Mouse (Mus musculus) limb, embryonic 13.5 days (tissue): ENCODE results near the gene Magi1. TPM values are rescaled to one million over a fixed set of nuclear protein-coding genes. Genes with fewer than 3 reads are reported as not detected.

Experiments
- ATAC-seq: fragments of 200-750 bp; cut with Nextera tagmentation; 2 replicates; pipeline ENCODE4 v1.8.0; 2017; ENCODE audit warnings: low read depth, moderate number of reproducible peaks, moderate TSS enrichment; ENCODE audit not compliant: low FRiP score
- H3K27ac ChIP-seq: fragments of 300-500 bp; sonication (generic); 2 replicates; pipeline ENCODE4 v1.5.1; 2015; ENCODE audit warnings: inconsistent platforms, mild to moderate bottlenecking, moderate library complexity
- H3K27me3 ChIP-seq: fragments of 300-500 bp; sonication (generic); 2 replicates; pipeline ENCODE4 v1.6.1; 2015; ENCODE audit warnings: mild to moderate bottlenecking, inconsistent platforms
- H3K36me3 ChIP-seq: fragments of 300-500 bp; sonication (generic); 2 replicates; pipeline ENCODE4 v1.6.1; 2015; ENCODE audit warnings: inconsistent platforms, mild to moderate bottlenecking, moderate library complexity
- H3K4me1 ChIP-seq: fragments of 300-500 bp; sonication (generic); 2 replicates; pipeline ENCODE4 v1.6.1; 2015; ENCODE audit warnings: inconsistent platforms
- H3K4me2 ChIP-seq: fragments of 300-500 bp; sonication (generic); replicated peaks from 2 replicates; pipeline ENCODE4 v1.6.1; 2015; ENCODE audit warnings: inconsistent platforms, mild to moderate bottlenecking, moderate library complexity
- H3K4me3 ChIP-seq: fragments of 300-500 bp; sonication (generic); 2 replicates; pipeline ENCODE4 v1.5.1; 2015; ENCODE audit warnings: moderate library complexity, mild to moderate bottlenecking, inconsistent platforms
- H3K9ac ChIP-seq: fragments of 300-500 bp; sonication (generic); 2 replicates; pipeline ENCODE4 v1.6.1; 2015; ENCODE audit warnings: mild to moderate bottlenecking, inconsistent platforms
- H3K9me3 ChIP-seq: fragments of 300-500 bp; sonication (generic); 2 replicates; pipeline ENCODE4 v1.6.1; 2016; ENCODE audit warnings: inconsistent platforms
- WGBS: fragments of 180-500 bp; shearing (Covaris S2); methylation state at CpG from one replicate; pipeline ENCODE4 v1.1.7; 2015; 5-methylcytosine and 5-hydroxymethylcytosine counted together
- polyA plus RNA-seq: library from polyadenylated mRNA; unstranded; fragments of >200 nt; fragmentation: Nextera tagmentation; extraction: Ambion mirVana; gene quantifications from 2 replicates; pipeline ENCODE4 v1.2.1, GENCODE M21; 2015

Gene Magi1
- polyA plus RNA-seq, 1 experiment from 2014 or later: 13.9 TPM

GRCm38 (mm10) chr6:93733800-93734199 lies 549.9 kb downstream of the Magi1 start:
- no peak overlapping the region for H3K4me2 ChIP-seq
- H3K4me1 ChIP-seq: peaks cover 5% of the 10 kb centered on the region; the same call in 1 of the 2 replicates
- peaks cover 4% of the 10 kb centered on the region; the same call in 1 of the 2 replicates for H3K36me3 ChIP-seq
- no peaks in the 10 kb centered on the region for H3K27me3 ChIP-seq
- H3K9ac ChIP-seq: no peak overlapping the region
- H3K4me3 ChIP-seq: no peak overlapping the region
- 84% methylated on average over 6 of the region's 6 CpGs for WGBS
- H3K27ac ChIP-seq: no peak overlapping the region
- ATAC-seq: no peak
- no peaks in the 10 kb centered on the region for H3K9me3 ChIP-seq

GRCm38 (mm10) chr6:93729702-93730101 lies 554.0 kb downstream of the Magi1 start:
- Histone ChIP-seq H3K4me3 (no peak overlapping the region), H3K36me3 (no peaks in the 10 kb centered on the region), H3K9me3 (no peaks in the 10 kb centered on the region), H3K4me1 (peaks cover 29% of the 10 kb centered on the region), H3K9ac (no peak overlapping the region), H3K27me3 (no peaks in the 10 kb centered on the region), H3K4me2 (no peak overlapping the region), H3K27ac (no peak overlapping the region)
- WGBS: 65% methylated on average over 8 of the region's 8 CpGs
- ATAC-seq: no peak

- Histone ChIP-seq H3K27ac (no peak overlapping the region), H3K4me3 (no peak overlapping the region), H3K9ac (no peak overlapping the region), H3K9me3 (no peaks in the 10 kb centered on the region), H3K27me3 (no peaks in the 10 kb centered on the region), H3K4me2 (no peak overlapping the region), H3K4me1 (peaks cover 29% of the 10 kb centered on the region), H3K36me3 (no peaks in the 10 kb centered on the region)
- WGBS: 89% methylated on average over 4 of the region's 4 CpGs
- ATAC-seq: no peak
Observed at GRCm38 (mm10) chr6:93728791-93729190, 554.9 kb downstream of the Magi1 start.

- H3K4me1 ChIP-seq: peaks cover 34% of the 10 kb centered on the region
- H3K27ac ChIP-seq: no peak overlapping the region
- H3K36me3 ChIP-seq: no peaks in the 10 kb centered on the region
- no peaks in the 10 kb centered on the region for H3K27me3 ChIP-seq
- no peak overlapping the region for H3K4me3 ChIP-seq
- 28% methylated on average over 15 of the region's 15 CpGs for WGBS
- no peak overlapping the region; the same call in 1 of the 2 replicates for H3K4me2 ChIP-seq
- H3K9me3 ChIP-seq: no peaks in the 10 kb centered on the region
- H3K9ac ChIP-seq: no peak overlapping the region
- ATAC-seq: no peak
Observed at GRCm38 (mm10) chr6:93727630-93728178, 556.0 kb downstream of the Magi1 start.

DNA sequence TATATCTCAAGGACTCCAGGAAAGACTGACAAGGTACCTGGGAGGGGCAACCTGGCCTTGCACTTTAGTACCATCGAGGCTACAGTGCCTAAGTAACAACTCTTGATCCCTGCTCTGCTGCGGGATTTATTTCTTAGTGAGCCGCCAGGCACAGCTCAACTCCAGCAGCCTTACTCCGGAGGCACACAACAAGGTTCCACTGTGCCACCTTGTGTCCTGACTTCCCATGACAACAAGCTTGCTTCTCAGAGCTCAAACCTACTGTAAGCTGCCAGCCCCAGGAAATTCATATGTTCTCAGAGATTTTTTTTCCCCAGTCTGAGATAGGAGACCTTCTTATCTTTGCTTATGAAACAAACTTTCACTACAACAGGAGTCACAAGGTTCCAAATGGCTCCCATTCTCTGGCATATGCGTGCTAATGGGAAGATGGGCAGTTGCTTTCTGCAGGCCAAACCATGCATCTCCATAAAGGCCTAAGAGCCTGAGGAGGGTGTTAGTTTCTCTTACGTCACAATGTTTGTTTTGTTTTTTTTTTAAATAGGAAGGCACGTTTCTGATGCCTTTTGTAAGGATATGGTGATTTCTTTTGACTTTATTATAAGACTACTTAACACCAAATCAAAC lies 556.8 kb downstream of the Magi1 start:
- no peak overlapping the region for H3K4me2 ChIP-seq
- no peak for ATAC-seq

DNA sequence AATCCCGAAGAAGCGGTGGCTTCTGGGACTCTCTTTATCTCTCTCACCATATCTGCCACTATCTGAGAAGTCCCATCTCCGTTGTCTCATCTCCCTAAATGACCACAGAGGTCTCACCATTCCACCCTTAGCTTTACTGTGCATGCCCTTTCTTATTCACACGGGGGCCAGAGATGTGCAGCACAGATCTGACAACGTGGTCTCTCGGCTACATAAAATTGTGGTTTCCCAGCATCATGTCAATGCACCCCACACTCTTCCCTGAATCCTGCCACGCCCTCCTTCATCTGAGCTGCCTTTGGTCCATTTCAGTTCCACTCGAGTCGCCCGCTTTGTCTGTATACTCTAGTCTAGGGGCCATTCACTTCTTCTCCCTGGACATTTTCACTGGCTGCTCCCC lies 557.6 kb downstream of the Magi1 start:
- Histone ChIP-seq H3K27me3 (no peaks in the 10 kb centered on the region), H3K4me2 (no peak overlapping the region), H3K4me3 (no peak overlapping the region), H3K27ac (no peak overlapping the region), H3K9ac (no peak overlapping the region), H3K36me3 (no peaks in the 10 kb centered on the region), H3K4me1 (peaks cover 34% of the 10 kb centered on the region), H3K9me3 (no peaks in the 10 kb centered on the region)
- 90% methylated on average over 10 of the region's 10 CpGs for WGBS
- no peak for ATAC-seq

More for the DNA sequence above, 556.8 kb downstream of the Magi1 start:
- H3K27me3 ChIP-seq: no peaks in the 10 kb centered on the region
- no peaks in the 10 kb centered on the region for H3K36me3 ChIP-seq
- no peak overlapping the region for H3K4me3 ChIP-seq
- H3K9me3 ChIP-seq: no peaks in the 10 kb centered on the region
- H3K27ac ChIP-seq: no peak overlapping the region
- peaks cover 34% of the 10 kb centered on the region for H3K4me1 ChIP-seq
- no peak overlapping the region for H3K9ac ChIP-seq
- WGBS: 39% methylated on average over 7 of the region's 7 CpGs

DNA sequence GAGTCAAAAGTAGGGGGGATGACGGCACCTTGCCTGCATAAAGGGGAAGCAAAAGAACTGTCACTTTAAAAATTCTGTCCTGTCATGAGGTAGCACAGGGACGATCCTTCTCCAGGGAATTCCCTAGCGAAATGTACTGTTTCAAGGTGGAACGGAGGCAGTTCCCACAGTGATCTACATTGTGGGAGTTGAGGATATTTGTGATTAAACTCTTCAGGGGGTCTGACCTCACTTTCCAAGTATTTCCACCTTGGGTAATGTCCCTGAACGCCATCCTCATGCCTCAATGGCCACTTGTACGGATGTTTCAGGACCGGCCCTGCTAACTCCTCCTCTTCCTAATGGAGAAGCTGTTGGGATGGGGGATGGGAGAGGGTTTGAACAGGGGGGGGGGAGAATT lies 559.0 kb downstream of the Magi1 start:
- Histone ChIP-seq H3K9ac (no peak overlapping the region), H3K27me3 (no peaks in the 10 kb centered on the region), H3K4me3 (no peak overlapping the region), H3K27ac (no peak overlapping the region), H3K9me3 (no peaks in the 10 kb centered on the region), H3K4me1 (peaks cover 33% of the 10 kb centered on the region), H3K4me2 (no peak overlapping the region), H3K36me3 (no peaks in the 10 kb centered on the region)
- no peak for ATAC-seq
- WGBS: 64% methylated on average over 7 of the region's 7 CpGs

DNA sequence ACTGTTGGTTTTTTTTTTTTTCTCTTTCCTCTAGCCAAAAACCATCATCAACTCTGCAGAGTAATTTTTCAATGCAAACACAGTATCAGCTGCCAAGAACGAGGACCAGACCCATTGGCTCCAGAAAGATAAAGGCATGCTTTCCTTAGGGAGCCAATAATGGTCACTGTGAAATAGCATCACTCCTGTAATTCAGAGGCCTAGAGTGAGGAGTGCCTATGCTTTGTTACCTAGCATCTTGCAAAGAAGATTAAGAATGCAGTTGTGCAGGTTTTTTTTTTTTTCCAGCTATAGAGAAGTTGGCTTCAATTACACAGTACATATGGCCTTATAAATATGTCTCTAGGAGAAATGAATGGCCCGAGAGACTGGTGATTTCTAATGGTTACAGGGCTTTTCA lies 560.5 kb downstream of the Magi1 start:
- no peaks in the 10 kb centered on the region for H3K36me3 ChIP-seq
- peaks cover 36% of the 10 kb centered on the region for H3K4me1 ChIP-seq
- no peaks in the 10 kb centered on the region for H3K9me3 ChIP-seq
- no peak for ATAC-seq
- no peaks in the 10 kb centered on the region for H3K27me3 ChIP-seq
- no peak overlapping the region for H3K27ac ChIP-seq
- no peak overlapping the region for H3K4me3 ChIP-seq
- 43% methylated on average over 2 of the region's 2 CpGs for WGBS
- no peak overlapping the region for H3K9ac ChIP-seq
- H3K4me2 ChIP-seq: no peak overlapping the region

DNA sequence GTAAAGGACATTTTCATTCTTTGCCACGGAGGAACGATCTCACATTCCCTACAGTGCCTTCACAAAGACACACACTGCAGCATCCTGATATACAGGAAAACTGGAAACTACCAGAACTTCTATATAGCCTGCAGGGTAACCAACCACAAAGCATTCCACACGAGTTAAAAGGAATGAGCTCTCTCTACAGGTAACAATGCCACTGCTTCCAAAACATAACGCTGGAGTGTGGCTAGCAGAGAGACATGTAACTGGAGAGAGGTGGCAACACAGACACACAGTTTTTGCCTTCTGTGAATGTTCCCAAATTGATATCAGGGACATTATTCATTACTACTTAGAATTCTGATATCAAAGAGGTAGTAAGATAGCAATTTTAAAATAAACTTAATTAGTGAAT lies 564.2 kb downstream of the Magi1 start:
- ATAC-seq: no peak
- H3K4me3 ChIP-seq: no peak overlapping the region
- no peak overlapping the region for H3K27ac ChIP-seq
- no peaks in the 10 kb centered on the region for H3K36me3 ChIP-seq
- H3K9ac ChIP-seq: no peak overlapping the region
- no peaks in the 10 kb centered on the region for H3K9me3 ChIP-seq
- peaks cover 21% of the 10 kb centered on the region for H3K27me3 ChIP-seq
- 42% methylated on average over 4 of the region's 4 CpGs for WGBS
- no peak overlapping the region for H3K4me2 ChIP-seq
- H3K4me1 ChIP-seq: peaks cover 54% of the 10 kb centered on the region

GRCm38 (mm10) chr6:93718385-93718784 lies 565.3 kb downstream of the Magi1 start:
- peaks cover 21% of the 10 kb centered on the region for H3K27me3 ChIP-seq
- no peak overlapping the region for H3K4me3 ChIP-seq
- H3K4me1 ChIP-seq: peaks cover 52% of the 10 kb centered on the region
- no peak overlapping the region; the same call in 1 of the 2 replicates for H3K27ac ChIP-seq
- H3K4me2 ChIP-seq: peak overlapping the region; percentile 34
- WGBS: 22% methylated on average over 5 of the region's 5 CpGs
- H3K36me3 ChIP-seq: no peaks in the 10 kb centered on the region
- H3K9me3 ChIP-seq: no peaks in the 10 kb centered on the region
- H3K9ac ChIP-seq: no peak overlapping the region
- ATAC-seq: no peak

DNA sequence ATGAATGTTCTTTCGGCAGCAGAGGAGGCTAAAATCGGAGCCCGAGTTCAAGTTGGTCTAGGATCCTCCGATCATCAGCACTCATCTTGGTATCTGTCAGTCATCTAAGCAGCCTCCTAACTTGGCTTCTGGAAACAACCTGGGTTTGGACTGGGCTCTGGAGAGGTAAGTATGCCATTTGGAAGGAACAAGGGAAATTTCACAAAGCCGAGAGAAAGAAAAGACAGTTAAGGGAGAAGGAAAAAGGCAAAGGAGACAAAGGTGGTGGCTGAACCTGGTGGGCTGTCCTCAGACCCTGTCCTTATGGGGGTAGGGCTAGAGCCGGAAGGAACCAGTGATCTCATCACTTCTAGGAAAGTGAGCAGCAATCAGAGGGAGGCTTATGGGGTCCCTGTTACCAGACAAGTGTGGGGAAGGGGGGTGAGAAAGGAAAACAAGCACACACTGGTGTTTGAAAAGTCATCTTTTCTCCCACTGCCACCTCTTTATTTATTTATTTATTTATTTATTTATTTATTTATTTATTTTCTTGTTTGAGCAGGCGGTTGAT lies 565.8 kb downstream of the Magi1 start:
- Histone ChIP-seq H3K36me3 (no peaks in the 10 kb centered on the region), H3K27ac (no peak overlapping the region), H3K27me3 (peaks cover 21% of the 10 kb centered on the region), H3K4me2 (0 out of 2 replicates have a peak overlapping the region, but pooled peaks have one; percentile 70), H3K9ac (no peak overlapping the region), H3K4me3 (no peak overlapping the region), H3K9me3 (no peaks in the 10 kb centered on the region), H3K4me1 (peaks cover 48% of the 10 kb centered on the region)
- 43% methylated on average over 7 of the region's 7 CpGs for WGBS
- ATAC-seq: no peak

DNA sequence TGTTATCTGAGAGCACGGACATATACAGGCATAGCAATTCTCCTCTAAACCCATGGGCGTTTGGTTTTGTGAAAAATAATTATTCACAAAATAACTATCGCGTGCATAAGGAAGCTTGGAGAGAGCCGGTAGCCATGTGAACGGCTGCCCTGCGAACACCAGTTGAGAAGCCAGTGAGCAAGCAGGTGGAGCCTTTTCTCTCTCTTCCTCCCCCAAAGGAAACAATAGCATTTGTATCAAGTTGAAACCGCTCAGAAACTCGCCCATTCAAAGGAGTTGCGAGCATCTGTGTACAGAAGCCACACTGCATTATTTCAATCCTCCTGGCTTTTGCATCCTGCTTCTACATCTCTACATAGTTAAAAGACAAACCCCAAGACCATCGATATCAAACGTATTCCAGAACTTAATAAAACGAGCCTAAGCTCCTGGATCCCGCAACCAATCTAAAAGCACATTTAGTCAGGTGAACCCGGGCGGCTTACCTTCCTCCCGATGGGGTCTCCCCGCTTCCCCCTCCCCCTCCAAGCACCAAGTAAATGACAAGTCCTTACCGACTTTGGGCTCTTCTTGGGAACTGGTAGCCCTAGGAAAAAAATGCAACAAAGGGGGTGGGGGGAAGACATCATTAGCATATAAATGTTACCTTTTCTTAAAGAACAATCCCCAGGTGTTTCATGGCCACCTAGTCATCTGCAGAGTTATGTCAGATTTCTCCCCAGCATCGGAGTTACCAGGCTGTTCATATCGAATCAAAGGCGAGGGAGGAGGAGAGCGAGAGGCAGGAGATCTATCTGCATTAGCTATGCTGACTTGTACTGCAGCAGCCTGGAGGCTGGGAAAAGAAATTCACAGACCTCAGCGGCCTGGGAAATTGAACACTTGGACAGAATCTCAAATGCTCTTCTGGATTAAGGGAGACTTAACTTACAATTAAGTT lies 566.8 kb downstream of the Magi1 start:
- H3K27ac ChIP-seq: no peak overlapping the region
- H3K4me2 ChIP-seq: peak overlapping the region; percentile 70
- H3K36me3 ChIP-seq: no peaks in the 10 kb centered on the region
- ATAC-seq: no peak
- peak overlapping the region; percentile 35 for H3K4me3 ChIP-seq
- H3K9me3 ChIP-seq: no peaks in the 10 kb centered on the region
- WGBS: 8% methylated on average over 24 of the region's 24 CpGs
- 0 out of 2 replicates have a peak overlapping the region, but pooled peaks have one; percentile 51 for H3K9ac ChIP-seq
- peaks cover 48% of the 10 kb centered on the region for H3K4me1 ChIP-seq
- peaks cover 21% of the 10 kb centered on the region for H3K27me3 ChIP-seq
